Mouse (Mus musculus): Measurements from ENCODE around the gene Pld3. TPM values are rescaled to one million over a fixed set of nuclear protein-coding genes. Genes with fewer than 3 reads are reported as not detected.

Gene Pld3
- 109 and 139 TPM in 2 replicates for polyA plus RNA-seq (2015; fragmentation: Nextera tagmentation; extraction: Ambion mirVana)

DNA sequence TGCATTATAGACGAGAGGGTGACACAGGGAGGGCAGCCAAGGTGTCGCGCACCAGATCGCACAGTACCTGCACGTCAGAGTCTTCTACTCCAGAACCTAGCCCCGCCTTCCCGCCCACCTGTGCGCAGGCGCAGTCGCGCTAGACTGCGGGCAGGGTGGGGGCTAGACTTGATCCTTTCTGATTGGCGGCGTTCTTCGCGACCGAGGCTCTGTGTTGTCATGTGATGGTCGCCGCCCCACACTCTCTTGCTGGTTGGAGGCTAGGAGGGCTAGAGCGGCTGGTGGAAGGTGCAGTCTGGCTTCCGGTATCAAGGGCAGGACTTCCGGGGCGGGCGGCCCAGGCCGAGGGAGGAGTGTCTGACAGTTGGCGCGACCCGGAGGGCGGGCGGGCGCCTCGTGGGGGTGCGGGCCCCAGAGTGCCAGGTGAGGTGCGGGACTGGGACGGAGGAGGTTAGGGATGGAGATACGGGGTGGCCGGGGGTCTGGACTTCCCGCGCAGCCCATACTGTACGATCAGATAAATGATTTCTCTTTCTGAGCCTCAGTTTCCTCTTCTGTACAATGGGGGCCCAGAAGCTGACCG is at the start of gene Pld3, which contains the start of gene 2310022A10Rik:
Gene Pld3, minus strand, starts transcription at position 288 of the 583 bp plus-strand sequence.
Gene 2310022A10Rik, plus strand, starts transcription at position 303 of the 583 bp plus-strand sequence.
- H3K27me3 ChIP-seq (replicated peaks; ENCODE audit: control insufficient read depth, insufficient read depth, low read length), result no peaks in the 10 kb centered on the region
- no peaks in the 10 kb centered on the region for H3K36me3 ChIP-seq (ENCODE audit: control insufficient read depth, insufficient read depth)
- peak within 1 kb of the TSS; percentile 78 for H3K4me2 ChIP-seq (ENCODE audit: low read length)
- peak within 1 kb of the TSS; percentile 76 for H3K9ac ChIP-seq (replicated peaks; ENCODE audit: low read depth, low read length)
- peak within 1 kb of the TSS; percentile 77 for H3K4me3 ChIP-seq (replicated peaks; ENCODE audit: low read length)
- ATAC-seq, result peak; percentile 100
- 0% methylated on average over 41 of the region's 41 CpGs for WGBS
- H3K4me1 ChIP-seq (replicated peaks; ENCODE audit: control insufficient read depth, insufficient read depth, low read length), result peaks cover 18% of the 10 kb centered on the region
- H3K9me3 ChIP-seq (ENCODE audit: control insufficient read depth, low read length), result no peaks in the 10 kb centered on the region
- peak within 1 kb of the TSS; percentile 46 for H3K27ac ChIP-seq (ENCODE audit: low read length)

- no peaks in the 10 kb centered on the region for H3K36me3 ChIP-seq (ENCODE audit: control insufficient read depth, insufficient read depth)
- no peak for ATAC-seq
- 0 out of 2 replicates have a peak overlapping the region, but pooled peaks have one; percentile 9 for H3K4me2 ChIP-seq (ENCODE audit: low read length)
- H3K9me3 ChIP-seq (ENCODE audit: control insufficient read depth, low read length), result no peaks in the 10 kb centered on the region
- WGBS, result 81% methylated on average over 2 of the region's 2 CpGs
- no peak overlapping the region for H3K9ac ChIP-seq (replicated peaks; ENCODE audit: low read depth, low read length)
- H3K4me1 ChIP-seq (replicated peaks; ENCODE audit: control insufficient read depth, insufficient read depth, low read length), result peaks cover 57% of the 10 kb centered on the region
- no peaks in the 10 kb centered on the region for H3K27me3 ChIP-seq (replicated peaks; ENCODE audit: control insufficient read depth, insufficient read depth, low read length)
- H3K27ac ChIP-seq (ENCODE audit: low read length), result peak overlapping the region; percentile 91
- H3K4me3 ChIP-seq (replicated peaks; ENCODE audit: low read length), result no peak overlapping the region
Measured at GRCm38 (mm10) chr7:27602161-27602560, 49.1 kb upstream of the Pld3 start.

GRCm38 (mm10) chr7:27601628-27602027 is 48.6 kb upstream of the Pld3 start:
- 34% methylated on average over 4 of the region's 4 CpGs for WGBS
- ATAC-seq, result peak; percentile 76
- H3K27me3 ChIP-seq (replicated peaks; ENCODE audit: control insufficient read depth, insufficient read depth, low read length), result no peaks in the 10 kb centered on the region
- no peak overlapping the region for H3K4me3 ChIP-seq (replicated peaks; ENCODE audit: low read length)
- H3K4me1 ChIP-seq (replicated peaks; ENCODE audit: control insufficient read depth, insufficient read depth, low read length), result peaks cover 52% of the 10 kb centered on the region
- no peaks in the 10 kb centered on the region for H3K36me3 ChIP-seq (ENCODE audit: control insufficient read depth, insufficient read depth)
- H3K9me3 ChIP-seq (ENCODE audit: control insufficient read depth, low read length), result no peaks in the 10 kb centered on the region
- no peak overlapping the region; the same call in 1 of the 2 replicates for H3K9ac ChIP-seq (replicated peaks; ENCODE audit: low read depth, low read length)
- peak overlapping the region; percentile 91 for H3K27ac ChIP-seq (ENCODE audit: low read length)
- 0 out of 2 replicates have a peak overlapping the region, but pooled peaks have one; percentile 9 for H3K4me2 ChIP-seq (ENCODE audit: low read length)

- no peaks in the 10 kb centered on the region for H3K36me3 ChIP-seq (ENCODE audit: control insufficient read depth, insufficient read depth)
- H3K4me3 ChIP-seq (replicated peaks; ENCODE audit: low read length), result no peak overlapping the region
- no peak for ATAC-seq
- H3K4me1 ChIP-seq (replicated peaks; ENCODE audit: control insufficient read depth, insufficient read depth, low read length), result peaks cover 39% of the 10 kb centered on the region
- no peak overlapping the region for H3K4me2 ChIP-seq (ENCODE audit: low read length)
- no peak overlapping the region for H3K27ac ChIP-seq (ENCODE audit: low read length)
- no peak overlapping the region for H3K9ac ChIP-seq (replicated peaks; ENCODE audit: low read depth, low read length)
- no peaks in the 10 kb centered on the region for H3K27me3 ChIP-seq (replicated peaks; ENCODE audit: control insufficient read depth, insufficient read depth, low read length)
- 74% methylated on average over 7 of the region's 7 CpGs for WGBS
- H3K9me3 ChIP-seq (ENCODE audit: control insufficient read depth, low read length), result no peaks in the 10 kb centered on the region
Measured at GRCm38 (mm10) chr7:27598053-27598452, 45.0 kb upstream of the Pld3 start.

- no peak overlapping the region for H3K4me2 ChIP-seq (ENCODE audit: low read length)
- H3K27me3 ChIP-seq (replicated peaks; ENCODE audit: control insufficient read depth, insufficient read depth, low read length), result no peaks in the 10 kb centered on the region
- 59% methylated on average over 10 of the region's 10 CpGs for WGBS
- no peak for ATAC-seq
- H3K9ac ChIP-seq (replicated peaks; ENCODE audit: low read depth, low read length), result no peak overlapping the region
- peaks cover 35% of the 10 kb centered on the region for H3K4me1 ChIP-seq (replicated peaks; ENCODE audit: control insufficient read depth, insufficient read depth, low read length)
- no peaks in the 10 kb centered on the region for H3K9me3 ChIP-seq (ENCODE audit: control insufficient read depth, low read length)
- H3K36me3 ChIP-seq (ENCODE audit: control insufficient read depth, insufficient read depth), result no peaks in the 10 kb centered on the region
- no peak overlapping the region for H3K27ac ChIP-seq (ENCODE audit: low read length)
- H3K4me3 ChIP-seq (replicated peaks; ENCODE audit: low read length), result no peak overlapping the region
Measured at GRCm38 (mm10) chr7:27596586-27597503, 43.8 kb upstream of the Pld3 start.

GRCm38 (mm10) chr7:27592934-27593645 is 40.1 kb upstream of the Pld3 start:
- H3K4me3 ChIP-seq (replicated peaks; ENCODE audit: low read length), result peak overlapping the region; percentile 84
- WGBS, result 74% methylated on average over 12 of the region's 12 CpGs
- H3K4me1 ChIP-seq (replicated peaks; ENCODE audit: control insufficient read depth, insufficient read depth, low read length), result peaks cover 21% of the 10 kb centered on the region
- H3K9ac ChIP-seq (replicated peaks; ENCODE audit: low read depth, low read length), result peak overlapping the region; percentile 93
- H3K27ac ChIP-seq (ENCODE audit: low read length), result no peak overlapping the region
- no peaks in the 10 kb centered on the region for H3K9me3 ChIP-seq (ENCODE audit: control insufficient read depth, low read length)
- no peaks in the 10 kb centered on the region for H3K36me3 ChIP-seq (ENCODE audit: control insufficient read depth, insufficient read depth)
- peak overlapping the region; percentile 77 for H3K4me2 ChIP-seq (ENCODE audit: low read length)
- H3K27me3 ChIP-seq (replicated peaks; ENCODE audit: control insufficient read depth, insufficient read depth, low read length), result no peaks in the 10 kb centered on the region
- ATAC-seq, result no peak

DNA sequence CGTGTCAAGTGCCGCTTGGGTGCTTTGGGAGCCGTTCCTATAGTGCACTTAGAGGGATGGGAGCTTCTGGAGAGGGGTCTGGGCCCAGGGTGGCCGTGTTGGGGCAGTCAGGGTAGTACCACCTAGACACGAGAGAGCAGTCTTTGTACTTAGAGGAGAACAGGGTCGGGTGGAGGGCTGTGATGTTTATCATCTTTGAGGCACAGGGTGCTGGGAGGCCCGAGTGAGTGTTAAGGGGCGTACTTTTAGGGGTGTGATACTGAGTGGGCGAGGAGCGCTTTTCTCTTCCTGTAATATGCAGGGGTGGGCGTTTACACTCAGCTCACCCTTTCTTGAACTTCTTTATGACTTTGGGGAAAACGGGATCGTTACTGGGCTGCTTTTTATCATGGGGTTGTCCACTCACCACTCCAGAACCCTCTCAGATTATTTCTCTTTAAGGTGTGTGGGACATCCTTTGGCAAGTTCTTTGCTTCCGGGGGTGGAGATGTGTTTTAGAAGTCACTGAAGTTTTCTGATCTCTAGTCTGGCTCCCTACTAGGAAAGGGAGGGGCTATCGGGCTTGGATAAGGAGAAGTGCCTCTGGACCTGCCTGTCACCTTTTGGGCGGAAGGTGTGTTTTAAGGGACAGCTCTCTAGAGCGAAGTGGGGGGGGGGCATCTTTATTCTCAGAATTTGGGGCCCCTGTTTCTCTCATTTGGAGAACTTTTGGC is 39.4 kb upstream of the Pld3 start:
- 2% methylated on average over 17 of the region's 17 CpGs for WGBS
- peak overlapping the region; percentile 93 for H3K9ac ChIP-seq (replicated peaks; ENCODE audit: low read depth, low read length)
- H3K4me3 ChIP-seq (replicated peaks; ENCODE audit: low read length), result peak overlapping the region; percentile 84
- no peaks in the 10 kb centered on the region for H3K27me3 ChIP-seq (replicated peaks; ENCODE audit: control insufficient read depth, insufficient read depth, low read length)
- H3K36me3 ChIP-seq (ENCODE audit: control insufficient read depth, insufficient read depth), result no peaks in the 10 kb centered on the region
- peak overlapping the region; percentile 98 for H3K27ac ChIP-seq (ENCODE audit: low read length)
- peak overlapping the region; percentile 77 for H3K4me2 ChIP-seq (ENCODE audit: low read length)
- ATAC-seq, result peak; percentile 60
- H3K9me3 ChIP-seq (ENCODE audit: control insufficient read depth, low read length), result no peaks in the 10 kb centered on the region
- H3K4me1 ChIP-seq (replicated peaks; ENCODE audit: control insufficient read depth, insufficient read depth, low read length), result peaks cover 21% of the 10 kb centered on the region

GRCm38 (mm10) chr7:27591266-27592216 is 38.5 kb upstream of the Pld3 start, which contains the start of gene Akt2:
Gene Akt2, plus strand, starts transcription at chr7:27591552.
- H3K36me3 ChIP-seq (ENCODE audit: control insufficient read depth, insufficient read depth), result no peaks in the 10 kb centered on the region
- ATAC-seq, result peak; percentile 96
- peak within 1 kb of the TSS; percentile 84 for H3K4me3 ChIP-seq (replicated peaks; ENCODE audit: low read length)
- no peaks in the 10 kb centered on the region for H3K27me3 ChIP-seq (replicated peaks; ENCODE audit: control insufficient read depth, insufficient read depth, low read length)
- 1% methylated on average over 42 of the region's 71 CpGs for WGBS
- peak within 1 kb of the TSS; percentile 98 for H3K27ac ChIP-seq (ENCODE audit: low read length)
- H3K4me2 ChIP-seq (ENCODE audit: low read length), result peak within 1 kb of the TSS; percentile 77
- H3K4me1 ChIP-seq (replicated peaks; ENCODE audit: control insufficient read depth, insufficient read depth, low read length), result peaks cover 21% of the 10 kb centered on the region
- H3K9me3 ChIP-seq (ENCODE audit: control insufficient read depth, low read length), result no peaks in the 10 kb centered on the region
- H3K9ac ChIP-seq (replicated peaks; ENCODE audit: low read depth, low read length), result peak within 1 kb of the TSS; percentile 93

All from forebrain, embryonic 16.5 days (tissue).